Mouse (Mus musculus) central nervous system, embryonic 11.5 days (tissue): Measurements from ENCODE around the gene Tssc4. TPM values are rescaled to one million over a fixed set of nuclear protein-coding genes. Genes with fewer than 3 reads are reported as not detected.

Source experiments
- polyA plus RNA-seq: library from polyadenylated mRNA; depleted of rRNA; stranded (reverse); fragments of >200 nt; gene quantifications from 2 replicates; pipeline ENCODE4 v1.2.3, GENCODE M21; 2012; rRNA removed

Tssc4 gene
- polyA plus RNA-seq = 105 and 131 TPM in 2 replicates

DNA sequence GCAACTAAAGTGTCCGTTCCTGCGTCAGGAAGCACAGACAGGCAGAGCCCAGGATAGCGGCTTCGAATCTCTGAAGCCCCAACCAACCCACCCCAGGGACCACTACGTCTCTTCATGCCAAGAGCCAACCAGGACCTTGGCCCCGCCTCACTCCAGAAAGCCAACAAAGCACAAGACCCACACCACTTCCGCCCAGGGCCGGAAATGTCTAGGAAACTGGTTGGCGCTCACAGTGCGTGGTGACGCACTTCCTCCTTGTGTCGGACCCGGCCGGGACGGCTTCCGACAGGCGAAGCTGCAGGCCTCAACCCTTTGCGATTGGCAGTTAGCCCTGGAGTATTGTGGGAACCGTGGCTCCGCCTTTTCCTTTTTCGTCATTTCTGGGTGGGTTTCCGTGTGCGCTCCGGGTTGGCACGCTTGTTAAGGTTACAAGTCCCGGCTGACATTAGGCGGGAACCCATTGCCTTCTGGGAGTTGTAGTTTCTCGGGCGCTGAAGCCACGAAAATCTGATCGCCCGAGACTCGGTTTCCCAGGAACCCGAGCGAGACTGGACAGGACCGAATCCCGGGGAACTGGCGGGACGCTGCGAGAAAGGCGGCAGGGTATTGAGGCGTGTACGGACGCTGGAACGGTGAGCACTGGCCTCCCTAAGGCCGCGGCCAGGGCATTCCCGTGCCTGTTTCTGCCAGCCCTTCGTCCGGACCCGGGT lies at the start of gene Tssc4:
Gene Tssc4, plus strand, starts transcription at position 368 of the 710 bp plus-strand sequence.

DNA sequence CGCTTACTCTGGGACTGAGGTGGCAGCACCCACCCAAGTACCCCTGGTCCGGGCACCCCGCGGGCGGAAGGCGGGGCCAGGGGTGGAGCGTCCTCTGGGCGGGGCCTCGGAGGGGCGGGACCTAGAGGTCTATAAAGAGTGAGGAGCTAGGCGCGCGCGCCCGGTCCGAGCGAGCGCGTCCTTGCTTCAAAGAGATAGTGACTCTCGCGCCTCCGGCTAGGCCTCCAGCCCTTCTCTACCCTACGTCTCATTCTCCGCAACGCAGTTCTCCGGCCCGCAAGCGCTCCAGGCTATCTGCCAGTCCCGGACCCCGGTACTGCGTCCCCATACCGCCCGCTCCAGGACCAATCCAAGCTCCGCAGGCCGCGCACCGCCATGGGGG lies 16.4 kb upstream of the Tssc4 start, which contains the start of gene Cd81:
Gene Cd81, plus strand, starts transcription at position 114 of the 382 bp plus-strand sequence.

GRCm38 (mm10) chr7:143094592-143095553 lies 25.8 kb downstream of the Tssc4 start, which contains the start of gene Trpm5:
Trpm5 (minus strand) TSS chr7:143094642.

DNA sequence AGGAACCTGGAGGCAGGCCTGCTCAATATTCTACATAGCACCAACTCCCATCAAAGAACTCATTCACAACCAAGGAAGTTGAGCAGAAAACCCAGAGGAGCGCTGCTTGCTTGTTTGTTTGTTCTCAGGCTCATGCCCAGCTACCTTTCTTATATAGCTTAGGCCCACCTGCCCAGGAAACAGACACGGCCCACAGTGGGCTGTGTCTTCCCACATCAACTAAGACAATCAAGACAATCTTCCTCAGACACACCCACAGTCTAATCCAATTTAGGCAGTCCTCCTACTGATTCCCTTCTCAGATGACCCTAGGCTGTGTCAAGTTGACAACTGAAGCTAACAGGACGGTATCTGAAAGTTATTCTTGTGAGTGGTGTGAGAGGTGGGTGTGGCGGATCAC lies 37.0 kb downstream of the Tssc4 start, which contains the start of gene Kcnq1:
Gene Kcnq1, plus strand, starts transcription at position 301 of the 400 bp plus-strand sequence.

Other genes starting within 250 kb of the Tssc4 start
- gene Th, start 138.1 kb upstream of the Tssc4 start, polyA plus RNA-seq = 7.0 and 7.1 TPM in 2 replicates
- gene Ascl2, start 100.0 kb upstream of the Tssc4 start, polyA plus RNA-seq = 0.46 and 0.62 TPM in 2 replicates
- 6.1 and 6.4 TPM in 2 replicates for gene Tspan32, start 64.2 kb upstream of the Tssc4 start, polyA plus RNA-seq
- gene Cd81, start 16.5 kb upstream of the Tssc4 start, polyA plus RNA-seq = 141 and 240 TPM in 2 replicates
- gene Trpm5, start 25.4 kb downstream of the Tssc4 start, polyA plus RNA-seq = 0.83 and 2.5 TPM in 2 replicates
- gene Kcnq1, start 37.1 kb downstream of the Tssc4 start, polyA plus RNA-seq = 1.1 and 2.1 TPM in 2 replicates